Mouse (Mus musculus) right cerebral cortex, adult 18-20 months (tissue): ENCODE data around the gene Tubg2.
"Not testable (repeated sequence)": the region's sequence is repeated elsewhere in the genome, so short reads cannot be mapped to it uniquely, and the experiment has no call there.

ENCODE experiments used
- DNase-seq: peaks from one replicate; pipeline ENCODE4 v3.0.0; 2022; ENCODE audit warnings: mixed read lengths

Tubg2 gene

GRCm38 (mm10) chr11:101155728-101156371 lies at the start of gene Tubg2:
Gene Tubg2, plus strand, starts transcription at chr11:101155907.
- DNase-seq: peak; percentile 90

- DNase-seq: no peak
Observed at GRCm38 (mm10) chr11:101109351-101109750, 46.4 kb upstream of the Tubg2 start.

GRCm38 (mm10) chr11:101110708-101111107 lies 45.0 kb upstream of the Tubg2 start:
- DNase-seq: no peak

GRCm38 (mm10) chr11:101111178-101111577 lies 44.5 kb upstream of the Tubg2 start:
- no peak for DNase-seq

GRCm38 (mm10) chr11:101112186-101112585 lies 43.5 kb upstream of the Tubg2 start:
- DNase-seq: no peak

GRCm38 (mm10) chr11:101115564-101115963 lies 40.1 kb upstream of the Tubg2 start:
- DNase-seq: no peak

- no peak for DNase-seq
Observed at GRCm38 (mm10) chr11:101118105-101118504, 37.6 kb upstream of the Tubg2 start.

- DNase-seq: no peak
Observed at GRCm38 (mm10) chr11:101119131-101119760, 36.5 kb upstream of the Tubg2 start.

- DNase-seq: peak; percentile 99
Observed at GRCm38 (mm10) chr11:101119761-101120544, 35.8 kb upstream of the Tubg2 start, which contains the start of the genes Retreg3 and Tubg1. Gene Retreg3, minus strand, starts transcription at chr11:101119893. Gene Tubg1, plus strand, starts transcription at chr11:101119938.

GRCm38 (mm10) chr11:101120545-101121188 lies 35.0 kb upstream of the Tubg2 start:
- DNase-seq: no peak

GRCm38 (mm10) chr11:101124494-101124893 lies 31.2 kb upstream of the Tubg2 start:
- DNase-seq: not testable (repeated sequence)

GRCm38 (mm10) chr11:101125008-101125407 lies 30.7 kb upstream of the Tubg2 start:
- DNase-seq: not testable (repeated sequence)

GRCm38 (mm10) chr11:101127075-101127474 lies 28.6 kb upstream of the Tubg2 start:
- DNase-seq: no peak

- DNase-seq: no peak
Observed at GRCm38 (mm10) chr11:101128996-101129577, 26.6 kb upstream of the Tubg2 start.

GRCm38 (mm10) chr11:101130056-101130756 lies 25.5 kb upstream of the Tubg2 start:
- DNase-seq: no peak

GRCm38 (mm10) chr11:101131187-101131586 lies 24.5 kb upstream of the Tubg2 start:
- DNase-seq: no peak

- no peak for DNase-seq
Observed at GRCm38 (mm10) chr11:101131701-101132100, 24.0 kb upstream of the Tubg2 start.

- no peak for DNase-seq
Observed at GRCm38 (mm10) chr11:101133037-101133436, 22.7 kb upstream of the Tubg2 start.

GRCm38 (mm10) chr11:101134217-101134865 lies 21.4 kb upstream of the Tubg2 start:
- no peak for DNase-seq

GRCm38 (mm10) chr11:101137000-101137399 lies 18.7 kb upstream of the Tubg2 start:
- DNase-seq: no peak

- no peak for DNase-seq
Observed at GRCm38 (mm10) chr11:101138536-101139181, 17.0 kb upstream of the Tubg2 start.
